Mouse (Mus musculus): ENCODE data around the gene Xxylt1.

Gene Xxylt1

GRCm38 (mm10) chr16:30940699-30941098 lies 140.5 kb downstream of the Xxylt1 start:
- DNase-seq = no peak

GRCm38 (mm10) chr16:30939903-30940302 lies 141.3 kb downstream of the Xxylt1 start:
- DNase-seq = no peak

- DNase-seq = no peak
Observed at GRCm38 (mm10) chr16:30939210-30939609, 142.0 kb downstream of the Xxylt1 start.

- DNase-seq = no peak
Observed at GRCm38 (mm10) chr16:30938664-30939063, 142.6 kb downstream of the Xxylt1 start.

- DNase-seq = no peak
Observed at GRCm38 (mm10) chr16:30937665-30938064, 143.6 kb downstream of the Xxylt1 start.

- DNase-seq = no peak
Observed at GRCm38 (mm10) chr16:30936471-30936870, 144.8 kb downstream of the Xxylt1 start.

GRCm38 (mm10) chr16:30936012-30936461 lies 145.2 kb downstream of the Xxylt1 start:
- no peak for DNase-seq

GRCm38 (mm10) chr16:30934967-30935690 lies 146.1 kb downstream of the Xxylt1 start:
- DNase-seq = no peak

- DNase-seq = no peak
Observed at GRCm38 (mm10) chr16:30934205-30934780, 146.9 kb downstream of the Xxylt1 start.

- peak; percentile 18 for DNase-seq
Observed at GRCm38 (mm10) chr16:30933366-30933765, 147.9 kb downstream of the Xxylt1 start.

- DNase-seq = no peak
Observed at GRCm38 (mm10) chr16:30932791-30933190, 148.4 kb downstream of the Xxylt1 start.

- DNase-seq = no peak
Observed at GRCm38 (mm10) chr16:30932196-30932595, 149.0 kb downstream of the Xxylt1 start.

- no peak for DNase-seq
Observed at GRCm38 (mm10) chr16:30929165-30929564, 152.1 kb downstream of the Xxylt1 start.

- no peak for DNase-seq
Observed at GRCm38 (mm10) chr16:30928076-30928750, 153.0 kb downstream of the Xxylt1 start.

GRCm38 (mm10) chr16:30925496-30925895 lies 155.7 kb downstream of the Xxylt1 start:
- no peak for DNase-seq

- no peak for DNase-seq
Observed at GRCm38 (mm10) chr16:30923899-30924298, 157.3 kb downstream of the Xxylt1 start.

- DNase-seq = no peak
Observed at GRCm38 (mm10) chr16:30922548-30922947, 158.7 kb downstream of the Xxylt1 start.

- DNase-seq = peak; percentile 21
Observed at GRCm38 (mm10) chr16:30918866-30919265, 162.4 kb downstream of the Xxylt1 start.

GRCm38 (mm10) chr16:30916931-30917330 lies 164.3 kb downstream of the Xxylt1 start:
- peak; percentile 34 for DNase-seq

GRCm38 (mm10) chr16:30915611-30916220 lies 165.5 kb downstream of the Xxylt1 start:
- no peak for DNase-seq
